Mouse (Mus musculus) embryonic facial prominence, embryonic 13.5 days (tissue): ENCODE data around the gene Kcnq1. TPM values are rescaled to one million over a fixed set of nuclear protein-coding genes. Genes with fewer than 3 reads are reported as not detected.

ENCODE experiments used
- ATAC-seq: fragments of 200-750 bp; cut with Nextera tagmentation; 2 replicates; pipeline ENCODE4 v1.8.0; 2017; ENCODE audit warnings: low read depth; ENCODE audit not compliant: insufficient number of reproducible peaks, insufficient read depth, low FRiP score, low TSS enrichment
- H3K27ac ChIP-seq: fragments of 300-500 bp; sonication (generic); 2 replicates; pipeline ENCODE4 v1.5.1; 2015; ENCODE audit warnings: moderate library complexity, mild to moderate bottlenecking, inconsistent platforms
- H3K27me3 ChIP-seq: fragments of 300-500 bp; sonication (generic); 2 replicates; pipeline ENCODE4 v1.6.1; 2015; ENCODE audit warnings: mild to moderate bottlenecking, inconsistent platforms
- H3K36me3 ChIP-seq: fragments of 300-500 bp; sonication (generic); 2 replicates; pipeline ENCODE4 v1.6.1; 2015; ENCODE audit warnings: mild to moderate bottlenecking, inconsistent platforms
- H3K4me1 ChIP-seq: fragments of 300-500 bp; sonication (generic); 2 replicates; pipeline ENCODE4 v1.6.1; 2015; ENCODE audit warnings: inconsistent platforms
- H3K4me2 ChIP-seq: fragments of 300-500 bp; sonication (generic); 2 replicates; pipeline ENCODE4 v1.6.1; 2015; ENCODE audit warnings: moderate library complexity, mild to moderate bottlenecking, inconsistent platforms
- H3K4me3 ChIP-seq: fragments of 300-500 bp; sonication (generic); 2 replicates; pipeline ENCODE4 v1.5.1; 2015; ENCODE audit warnings: mild to moderate bottlenecking, inconsistent platforms
- H3K9ac ChIP-seq: fragments of 300-500 bp; sonication (generic); 2 replicates; pipeline ENCODE4 v1.6.1; 2015; ENCODE audit warnings: mild to moderate bottlenecking, inconsistent platforms
- H3K9me3 ChIP-seq: fragments of 300-500 bp; sonication (generic); 2 replicates; pipeline ENCODE4 v1.6.1; 2016; ENCODE audit warnings: inconsistent platforms
- WGBS: fragments of 180-500 bp; shearing (Covaris S2); methylation state at CpG from one replicate; pipeline ENCODE4 v1.1.7; 2015; ENCODE audit warnings: mixed read lengths; 5-methylcytosine and 5-hydroxymethylcytosine counted together
- polyA plus RNA-seq: library from polyadenylated mRNA; unstranded; fragments of >200 nt; fragmentation: Nextera tagmentation; extraction: Ambion mirVana; gene quantifications from 2 replicates; pipeline ENCODE4 v1.2.1, GENCODE M21; 2015

Kcnq1 gene
- polyA plus RNA-seq, 1 experiment from 2014 or later = 0.84 TPM

GRCm38 (mm10) chr7:143139932-143140331 is 33.8 kb downstream of the Kcnq1 start:
- Histone ChIP-seq H3K9ac (no peak overlapping the region), H3K36me3 (no peaks in the 10 kb centered on the region), H3K4me2 (no peak overlapping the region), H3K4me3 (no peak overlapping the region), H3K27me3 (no peaks in the 10 kb centered on the region), H3K9me3 (no peaks in the 10 kb centered on the region), H3K27ac (no peak overlapping the region), H3K4me1 (no peaks in the 10 kb centered on the region)
- ATAC-seq = no peak
- WGBS = 81% methylated on average over 4 of the region's 4 CpGs

- Histone ChIP-seq H3K4me1 (no peaks in the 10 kb centered on the region), H3K4me3 (no peak overlapping the region), H3K9ac (no peak overlapping the region), H3K9me3 (no peaks in the 10 kb centered on the region), H3K27me3 (no peaks in the 10 kb centered on the region), H3K4me2 (no peak overlapping the region), H3K27ac (no peak overlapping the region), H3K36me3 (no peaks in the 10 kb centered on the region)
- no peak for ATAC-seq
- WGBS = 87% methylated on average over 2 of the region's 2 CpGs
Observed at GRCm38 (mm10) chr7:143142680-143143079, 36.5 kb downstream of the Kcnq1 start.

- H3K9ac ChIP-seq = no peak overlapping the region
- H3K4me1 ChIP-seq = no peaks in the 10 kb centered on the region
- 64% methylated on average over 5 of the region's 5 CpGs for WGBS
- no peaks in the 10 kb centered on the region for H3K9me3 ChIP-seq
- H3K36me3 ChIP-seq = no peaks in the 10 kb centered on the region
- no peak overlapping the region for H3K4me2 ChIP-seq
- ATAC-seq = no peak
- no peak overlapping the region for H3K4me3 ChIP-seq
- H3K27me3 ChIP-seq = no peaks in the 10 kb centered on the region
- H3K27ac ChIP-seq = no peak overlapping the region
Observed at GRCm38 (mm10) chr7:143147015-143147414, 40.9 kb downstream of the Kcnq1 start.

- no peaks in the 10 kb centered on the region for H3K27me3 ChIP-seq
- H3K4me2 ChIP-seq = no peak overlapping the region
- H3K4me3 ChIP-seq = no peak overlapping the region
- no peaks in the 10 kb centered on the region for H3K36me3 ChIP-seq
- H3K9ac ChIP-seq = no peak overlapping the region
- peaks cover 20% of the 10 kb centered on the region for H3K4me1 ChIP-seq
- H3K9me3 ChIP-seq = no peaks in the 10 kb centered on the region
- 5% methylated on average over 2 of the region's 2 CpGs for WGBS
- no peak for ATAC-seq
- no peak overlapping the region for H3K27ac ChIP-seq
Observed at GRCm38 (mm10) chr7:143151171-143151570, 45.0 kb downstream of the Kcnq1 start.

GRCm38 (mm10) chr7:143152350-143152749 is 46.2 kb downstream of the Kcnq1 start:
- no peak overlapping the region for H3K27ac ChIP-seq
- no peak overlapping the region for H3K4me2 ChIP-seq
- no peaks in the 10 kb centered on the region for H3K27me3 ChIP-seq
- H3K4me3 ChIP-seq = no peak overlapping the region
- ATAC-seq = no peak
- H3K9ac ChIP-seq = no peak overlapping the region
- H3K9me3 ChIP-seq = no peaks in the 10 kb centered on the region
- H3K36me3 ChIP-seq = no peaks in the 10 kb centered on the region
- WGBS = 17% methylated on average over 3 of the region's 3 CpGs
- H3K4me1 ChIP-seq = peaks cover 20% of the 10 kb centered on the region

- Histone ChIP-seq H3K9me3 (no peaks in the 10 kb centered on the region), H3K4me1 (peaks cover 24% of the 10 kb centered on the region), H3K36me3 (no peaks in the 10 kb centered on the region), H3K4me3 (peak overlapping the region; percentile 21), H3K27me3 (no peaks in the 10 kb centered on the region), H3K27ac (peak overlapping the region; percentile 91), H3K4me2 (peak overlapping the region; percentile 56), H3K9ac (peak overlapping the region; percentile 61)
- WGBS = 3% methylated on average over 18 of the region's 18 CpGs
- peak; percentile 77 for ATAC-seq
Observed at GRCm38 (mm10) chr7:143153915-143154373, 47.8 kb downstream of the Kcnq1 start.

GRCm38 (mm10) chr7:143154458-143154871 is 48.3 kb downstream of the Kcnq1 start:
- Histone ChIP-seq H3K9me3 (no peaks in the 10 kb centered on the region), H3K9ac (peak overlapping the region; percentile 61), H3K4me2 (peak overlapping the region; percentile 56), H3K4me1 (peaks cover 29% of the 10 kb centered on the region), H3K27me3 (no peaks in the 10 kb centered on the region), H3K4me3 (peak overlapping the region; percentile 21; the same call in 1 of the 2 replicates), H3K36me3 (no peaks in the 10 kb centered on the region), H3K27ac (peak overlapping the region; percentile 91)
- ATAC-seq = peak; percentile 43; the same call in 1 of the 2 replicates
- WGBS = 19% methylated on average over 19 of the region's 19 CpGs

GRCm38 (mm10) chr7:143155257-143155656 is 49.1 kb downstream of the Kcnq1 start:
- Histone ChIP-seq H3K27me3 (no peaks in the 10 kb centered on the region), H3K4me1 (peaks cover 34% of the 10 kb centered on the region), H3K9ac (no peak overlapping the region), H3K36me3 (no peaks in the 10 kb centered on the region), H3K4me3 (no peak overlapping the region), H3K9me3 (no peaks in the 10 kb centered on the region), H3K27ac (peak overlapping the region; percentile 91), H3K4me2 (no peak overlapping the region)
- no peak for ATAC-seq
- 63% methylated on average over 5 of the region's 5 CpGs for WGBS

GRCm38 (mm10) chr7:143158690-143159425 is 52.7 kb downstream of the Kcnq1 start:
- H3K4me1 ChIP-seq = peaks cover 30% of the 10 kb centered on the region
- H3K27ac ChIP-seq = 0 out of 2 replicates have a peak overlapping the region, but pooled peaks have one; percentile 33
- ATAC-seq = no peak
- WGBS = 62% methylated on average over 13 of the region's 14 CpGs
- H3K27me3 ChIP-seq = no peaks in the 10 kb centered on the region
- no peaks in the 10 kb centered on the region for H3K36me3 ChIP-seq
- H3K9me3 ChIP-seq = no peaks in the 10 kb centered on the region
- no peak overlapping the region for H3K9ac ChIP-seq
- no peak overlapping the region for H3K4me2 ChIP-seq
- no peak overlapping the region for H3K4me3 ChIP-seq

- Histone ChIP-seq H3K27ac (no peak overlapping the region), H3K4me1 (peaks cover 24% of the 10 kb centered on the region), H3K9me3 (no peaks in the 10 kb centered on the region), H3K4me2 (no peak overlapping the region), H3K9ac (no peak overlapping the region), H3K27me3 (no peaks in the 10 kb centered on the region), H3K36me3 (no peaks in the 10 kb centered on the region), H3K4me3 (no peak overlapping the region)
- 0 out of 2 replicates have a peak, but pooled peaks have one; percentile 16 for ATAC-seq
- WGBS = 34% methylated on average over 11 of the region's 11 CpGs
Observed at GRCm38 (mm10) chr7:143159446-143159845, 53.3 kb downstream of the Kcnq1 start.

- no peak for ATAC-seq
- Histone ChIP-seq H3K9ac (no peak overlapping the region), H3K36me3 (no peaks in the 10 kb centered on the region), H3K4me3 (no peak overlapping the region), H3K4me1 (peaks cover 18% of the 10 kb centered on the region), H3K4me2 (no peak overlapping the region), H3K27me3 (no peaks in the 10 kb centered on the region), H3K9me3 (no peaks in the 10 kb centered on the region), H3K27ac (no peak overlapping the region)
- WGBS = 71% methylated on average over 5 of the region's 5 CpGs
Observed at GRCm38 (mm10) chr7:143160057-143160456, 53.9 kb downstream of the Kcnq1 start.

GRCm38 (mm10) chr7:143162051-143162450 is 55.9 kb downstream of the Kcnq1 start:
- H3K36me3 ChIP-seq = no peaks in the 10 kb centered on the region
- ATAC-seq = no peak
- 75% methylated on average over 3 of the region's 3 CpGs for WGBS

More at GRCm38 (mm10) chr7:143162051-143162450, 55.9 kb downstream of the Kcnq1 start:
- Histone ChIP-seq H3K4me2 (no peak overlapping the region), H3K4me1 (peaks cover 14% of the 10 kb centered on the region), H3K9me3 (no peaks in the 10 kb centered on the region), H3K9ac (no peak overlapping the region), H3K27ac (no peak overlapping the region), H3K27me3 (no peaks in the 10 kb centered on the region), H3K4me3 (no peak overlapping the region)
